In the genomic region with DNA sequence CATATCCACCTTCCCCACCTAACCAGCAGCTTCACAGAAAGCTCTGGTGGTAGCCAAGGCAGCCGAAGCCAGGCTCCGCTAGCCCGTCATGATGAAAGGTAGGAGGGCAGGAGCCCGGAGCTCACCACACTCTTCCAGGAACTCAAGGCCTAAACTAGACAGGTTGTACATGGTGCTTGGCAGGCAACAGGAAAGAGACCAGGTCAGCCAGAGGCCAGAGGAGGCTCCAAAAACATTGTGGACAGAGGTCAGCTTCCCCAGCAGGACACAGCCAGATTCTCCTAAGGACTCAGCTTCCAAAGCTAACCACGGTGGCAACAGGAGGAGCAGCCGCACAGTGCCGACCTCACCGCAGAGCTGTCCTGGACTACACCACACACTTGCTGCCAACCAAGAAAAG, we compare ENCODE assay signal across 18 mouse cellular contexts.
"Had no signal": no experiment of that assay in that cellular context is flagged by ENCODE, and none has a peak within 500 bp of the region (broad histone marks: within the 10 kb centered on the region; RNA-seq: fewer than 3 reads in every experiment).

No protein-coding gene starts in this region.

- H3K27me3 ChIP-seq: limb, embryonic 15.5 days; midbrain, embryonic 15.5 days had no signal

- DNase-seq: kidney, adult 18-20 months; kidney, postnatal 4 days; left cerebral cortex, postnatal 4 days; liver, embryonic 13.5 days; lung, embryonic 14.5 days; retina, postnatal 1 day; right cerebral cortex, postnatal 25 days; thymus, adult 18-20 months; thymus, postnatal 4 days had no signal

- H3K9me3 ChIP-seq: limb, embryonic 12.5 days; limb, embryonic 15.5 days; liver, embryonic 13.5 days; midbrain, embryonic 12.5 days; midbrain, embryonic 15.5 days; neural tube, embryonic 13.5 days had no signal

- H3K9ac ChIP-seq: limb, embryonic 12.5 days; limb, embryonic 15.5 days; liver, embryonic 13.5 days; lung, embryonic 14.5 days; midbrain, embryonic 12.5 days; midbrain, embryonic 15.5 days; neural tube, embryonic 13.5 days had no signal

- ATAC-seq: intestine, embryonic 16.5 days; lung, postnatal 0 days; midbrain, embryonic 15.5 days had no signal

- H3K4me3 ChIP-seq: limb, embryonic 12.5 days; limb, embryonic 15.5 days; liver, embryonic 13.5 days; midbrain, embryonic 12.5 days; midbrain, embryonic 15.5 days; neural tube, embryonic 13.5 days had no signal

- H3K4me2 ChIP-seq: limb, embryonic 12.5 days; limb, embryonic 15.5 days; liver, embryonic 13.5 days; lung, embryonic 14.5 days; midbrain, embryonic 12.5 days; midbrain, embryonic 15.5 days; neural tube, embryonic 13.5 days had no signal

- H3K36me3 ChIP-seq: liver, embryonic 13.5 days had no signal

- H3K4me1 ChIP-seq: limb, embryonic 12.5 days; liver, embryonic 13.5 days; midbrain, embryonic 12.5 days; midbrain, embryonic 15.5 days; neural tube, embryonic 13.5 days had no signal

- H3K27ac ChIP-seq: kidney, postnatal 0 days; limb, embryonic 12.5 days; limb, embryonic 15.5 days; liver, embryonic 13.5 days; macrophage; midbrain, embryonic 12.5 days; midbrain, embryonic 15.5 days; neural tube, embryonic 13.5 days had no signal
